Comparison of ENCODE assay signal across 26 mouse cellular contexts in genomic region chr17:45041084-45041483, GRCm38 (mm10).
A peak's percentile ranks its signal among the peaks of the same experiment; 100 is the strongest.
DNase-seq lines count a peak whose midpoint lies in the region; ATAC-seq and TF ChIP-seq lines count a peak whose summit lies in the region.
"Had no signal": no experiment of that assay in that cellular context is flagged by ENCODE, and none has a peak within 500 bp of the region (broad histone marks: within the 10 kb centered on the region; RNA-seq: fewer than 3 reads in every experiment).

No protein-coding gene starts in this region.

- TF ChIP-seq EP300 in MEL (IDR thresholded peaks at IDR 0.05; ENCODE audit: low read depth in 1 of 2, low read length in 2 of 2) = no peak

- H3K79me2 ChIP-seq in MEL (ENCODE audit: control insufficient read depth, insufficient read depth, low read length, poor library complexity) = no peaks in the 10 kb centered on the region

- no peak for ATAC-seq in kidney, postnatal 0 days (replicated peaks; ENCODE audit: low FRiP score, low read depth)
- ATAC-seq: forebrain, embryonic 14.5 days; midbrain, embryonic 16.5 days had no signal

- no peaks in the 10 kb centered on the region for H3K36me3 ChIP-seq in kidney, postnatal 0 days (ENCODE audit: insufficient read depth, low read length)
- H3K36me3 ChIP-seq in MEL (ENCODE audit: control insufficient read depth in 1 of 2, insufficient read depth in 2 of 2, low read length in 2 of 2) = no peaks in the 10 kb centered on the region; a peak in 1 of 4 replicates
- H3K36me3 ChIP-seq: hindbrain, embryonic 13.5 days; stomach, embryonic 15.5 days had no signal

- no peak overlapping the region for H3K9ac ChIP-seq in kidney, postnatal 0 days (ENCODE audit: low read depth, low read length)
- no peak overlapping the region for H3K9ac ChIP-seq in MEL (ENCODE audit: control insufficient read depth, low read depth, low read length, poor library complexity, severe bottlenecking)
- H3K9ac ChIP-seq: embryonic facial prominence, embryonic 12.5 days; hindbrain, embryonic 13.5 days; kidney, embryonic 15.5 days; stomach, embryonic 15.5 days had no signal

- no peak overlapping the region for H3K4me2 ChIP-seq in kidney, postnatal 0 days (ENCODE audit: low read length)
- H3K4me2 ChIP-seq: embryonic facial prominence, embryonic 12.5 days; hindbrain, embryonic 13.5 days; kidney, embryonic 15.5 days; stomach, embryonic 15.5 days had no signal

- TF ChIP-seq CTCF in kidney, postnatal 0 days (IDR thresholded peaks at IDR 0.05; ENCODE audit: low read depth) = peak; percentile 45; the same call in 1 of the 2 replicates
- peak in 2 of 3 experiments; percentile 10 to 29; a peak in 2 of 6 replicates for TF ChIP-seq CTCF in MEL (IDR thresholded peaks at IDR 0.05 in 2 of 3, conservative IDR thresholded peaks at IDR 0.05 in 1 of 3; ENCODE audit: control insufficient read depth in 1 of 3, insufficient read depth in 1 of 3, low read depth in 2 of 3, low read length in 3 of 3, poor library complexity in 1 of 3, severe bottlenecking in 1 of 3)

- DNase-seq in adrenal gland, adult 2 months = peak; percentile 15
- DNase-seq in adrenal gland, adult 8-10 months = no peak
- no peak for DNase-seq in kidney, postnatal 0 days (ENCODE audit: low spot score)
- DNase-seq in kidney, adult 8-10 months = no peak
- DNase-seq in 416B (ENCODE audit: low read depth) (peak; percentile 46), MEL (ENCODE audit: low read depth, low spot score) (no peak)
- no peak for DNase-seq in frontal cortex, adult 2 months (ENCODE audit: extremely low spot score in 1 of 2, low spot score in 1 of 2)
- DNase-seq in left cerebral cortex, adult 11 months (ENCODE audit: low spot score) = no peak
- DNase-seq: adrenal gland, postnatal 14 days; cerebellum, adult 11 months; cerebellum, adult 9-10 months; cerebellum, postnatal 36 days; embryo, embryonic 11 days; heart, postnatal 4 days; kidney, adult 11 months; kidney, postnatal 36 days; lung, adult 18-20 months; lung, postnatal 10 days; right cerebral cortex, postnatal 25 days; thymus, postnatal 14 days had no signal

- H3K27me3 ChIP-seq in kidney, postnatal 0 days (ENCODE audit: insufficient read depth, low read length) = no peaks in the 10 kb centered on the region
- no peaks in the 10 kb centered on the region for H3K27me3 ChIP-seq in MEL (ENCODE audit: control insufficient read depth in 1 of 2, insufficient read depth in 2 of 2, low read length in 2 of 2)
- H3K27me3 ChIP-seq: embryonic facial prominence, embryonic 12.5 days; hindbrain, embryonic 13.5 days; kidney, embryonic 15.5 days; stomach, embryonic 15.5 days had no signal

- WGBS in kidney, postnatal 0 days = 91% methylated on average over 2 of the region's 2 CpGs

- no peak for TF ChIP-seq POLR2A in MEL (IDR thresholded peaks at IDR 0.05; ENCODE audit: control insufficient read depth in 1 of 2, insufficient read depth in 1 of 2, low read depth in 1 of 2, low read length in 2 of 2, poor library complexity in 1 of 2)

- TF ChIP-seq RAD21 in MEL (IDR thresholded peaks at IDR 0.05; ENCODE audit: low read depth, low read length) = peak; percentile 24

- no peak overlapping the region for H3K4me3 ChIP-seq in kidney, postnatal 0 days (replicated peaks; ENCODE audit: low read depth, low read length)
- H3K4me3 ChIP-seq in MEL (ENCODE audit: control insufficient read depth in 1 of 2, insufficient read depth in 1 of 2, low read depth in 2 of 2, low read length in 2 of 2) = no peak overlapping the region
- H3K4me3 ChIP-seq: embryonic facial prominence, embryonic 12.5 days; hindbrain, embryonic 13.5 days; kidney, embryonic 15.5 days; stomach, embryonic 15.5 days had no signal

- no peaks in the 10 kb centered on the region for H3K4me1 ChIP-seq in kidney, postnatal 0 days (replicated peaks; ENCODE audit: insufficient read depth, low read length)
- no peaks in the 10 kb centered on the region for H3K4me1 ChIP-seq in MEL (ENCODE audit: control insufficient read depth in 1 of 2, insufficient read depth in 2 of 2, low read length in 2 of 2)
- H3K4me1 ChIP-seq: embryonic facial prominence, embryonic 12.5 days; kidney, embryonic 15.5 days; stomach, embryonic 15.5 days had no signal

- H3K9me3 ChIP-seq in kidney, postnatal 0 days (replicated peaks; ENCODE audit: low read length) = no peaks in the 10 kb centered on the region
- H3K9me3 ChIP-seq in MEL (replicated peaks; ENCODE audit: insufficient read depth, low read length) = no peaks in the 10 kb centered on the region
- H3K9me3 ChIP-seq: embryonic facial prominence, embryonic 12.5 days; hindbrain, embryonic 13.5 days; kidney, embryonic 15.5 days; stomach, embryonic 15.5 days had no signal

- no peak overlapping the region for H3K27ac ChIP-seq in kidney, postnatal 0 days
- H3K27ac ChIP-seq in MEL (ENCODE audit: control insufficient read depth, low read depth, low read length) = no peak overlapping the region
- H3K27ac ChIP-seq: embryonic facial prominence, embryonic 12.5 days; hindbrain, embryonic 13.5 days; kidney, embryonic 15.5 days; stomach, embryonic 15.5 days had no signal

TF ChIP-seq in MEL, 35 proteins besides CTCF, POLR2A, EP300 and RAD21:
- TF ChIP-seq MYC (IDR thresholded peaks at IDR 0.05; ENCODE audit: low read depth, low read length) (no peak), ZC3H11A (IDR thresholded peaks at IDR 0.05; ENCODE audit: low read depth, low read length) (peak; percentile 29; the same call in 1 of the 2 replicates), SMC3 (IDR thresholded peaks at IDR 0.05; ENCODE audit: low read depth, low read length) (peak; percentile 32)

Comparison
In these comparisons a context has a peak if more than half of its experiments do, and no peak if none do; other contexts are left out.
1. DNase-seq: peak in adrenal gland, adult 2 months (single experiment) and 416B (single experiment); none in adrenal gland, adult 8-10 months (single experiment), kidney, postnatal 0 days (single experiment), kidney, adult 8-10 months (0 of 2), MEL (single experiment), frontal cortex, adult 2 months (0 of 2) and left cerebral cortex, adult 11 months (single experiment).